Mouse (Mus musculus) layer of hippocampus, adult 9-10 months (tissue): ENCODE data around the gene Secisbp2l.

Experiments used
- DNase-seq: peaks from one replicate; pipeline ENCODE4 v3.0.0; 2022; ENCODE audit warnings: low spot score

Gene Secisbp2l

GRCm38 (mm10) chr2:125704907-125705631 lies 77.6 kb downstream of the Secisbp2l start:
- DNase-seq = no peak

DNA sequence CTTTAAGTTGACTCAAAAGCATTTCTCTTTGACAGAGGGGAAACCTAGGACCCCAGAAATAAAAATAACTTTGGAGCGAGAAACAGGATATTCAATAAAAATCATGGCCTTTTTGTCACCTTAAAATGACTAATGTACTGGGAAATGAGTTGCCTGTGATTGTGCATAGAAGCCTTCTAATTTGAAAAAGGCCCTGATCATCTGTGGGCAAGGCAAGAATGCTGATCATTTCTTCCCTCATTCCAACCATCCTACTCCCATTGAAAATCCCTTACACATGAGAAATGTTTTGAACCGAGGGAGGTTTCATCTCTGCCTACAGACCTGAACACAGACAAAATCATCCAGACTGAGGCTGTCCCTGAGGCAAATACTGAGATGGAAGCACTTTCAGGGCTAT lies 79.8 kb downstream of the Secisbp2l start:
- DNase-seq = no peak

DNA sequence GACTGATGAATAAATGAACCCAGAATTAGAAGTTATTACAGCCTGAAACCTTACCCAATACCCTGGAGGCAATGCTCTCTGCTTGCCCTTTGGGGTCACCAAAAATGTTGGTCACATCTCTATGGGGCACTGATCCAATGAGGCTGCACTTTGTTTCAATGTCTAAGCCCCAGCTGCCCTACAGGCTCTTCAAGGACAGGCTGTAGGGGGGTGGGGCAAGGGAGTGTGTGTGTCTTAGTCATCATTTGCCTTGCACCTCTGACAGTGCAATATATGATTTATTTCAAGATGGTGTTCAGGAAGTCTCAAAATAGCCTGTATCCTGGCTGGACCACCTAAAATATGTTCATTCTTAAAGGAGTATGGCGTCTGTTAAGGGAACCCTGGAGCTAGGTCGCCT lies 81.1 kb downstream of the Secisbp2l start:
- DNase-seq = no peak

DNA sequence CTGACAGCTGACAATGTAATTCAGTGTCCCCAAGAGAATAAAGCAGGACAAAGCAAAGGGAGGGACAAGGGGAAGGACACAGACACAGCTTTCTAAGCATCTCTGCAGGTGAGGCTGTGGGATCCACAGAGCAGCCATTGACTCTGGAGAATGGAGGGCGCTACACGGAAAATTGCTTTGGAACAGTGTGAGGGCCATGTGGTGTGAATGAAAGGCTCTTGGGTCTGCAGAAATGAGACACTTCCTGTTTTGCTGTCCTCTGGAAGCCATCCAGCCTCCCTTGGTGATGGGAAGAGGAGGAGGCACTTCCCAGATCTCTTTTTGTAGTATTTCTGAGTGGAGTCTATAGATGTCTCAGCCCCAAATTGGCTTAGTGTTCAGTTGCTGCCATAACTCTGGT lies 86.5 kb downstream of the Secisbp2l start:
- DNase-seq = no peak

GRCm38 (mm10) chr2:125694798-125695197 lies 87.9 kb downstream of the Secisbp2l start:
- no peak for DNase-seq

- no peak for DNase-seq
Observed at GRCm38 (mm10) chr2:125692010-125692409, 90.7 kb downstream of the Secisbp2l start.
